Mouse (Mus musculus) MEL (cell line): ENCODE results near the gene Myo1g. TPM values are rescaled to one million over a fixed set of nuclear protein-coding genes. Genes with fewer than 3 reads are reported as not detected.

Experiments used
- DNase-seq: peaks from one replicate; pipeline ENCODE4 v3.0.0; 2011; ENCODE audit warnings: low read depth, low spot score
- H3K27ac ChIP-seq: 2 replicates; pipeline ENCODE4 v1.5.1; 2012; ENCODE audit warnings: low read depth, mild to moderate bottlenecking, control low read depth, low read length, moderate library complexity; ENCODE audit not compliant: control insufficient read depth
- H3K27me3 ChIP-seq, 2 experiments: fragments of 150-350 bp in 1 of 2; sonication (generic) in 1 of 2; 2 replicates each; pipeline ENCODE4 v1.6.1; 2012; ENCODE audit warnings: low read length in 2 of 2, mild to moderate bottlenecking in 2 of 2, improper control_type of control experiment in 1 of 2, moderate library complexity in 1 of 2; ENCODE audit not compliant: insufficient read depth in 2 of 2, control insufficient read depth in 1 of 2
- H3K36me3 ChIP-seq, 2 experiments: 2 replicates each; pipeline ENCODE4 v1.6.1; 2012 to 2014; ENCODE audit warnings: low read length in 2 of 2, improper control_type of control experiment in 1 of 2, inconsistent platforms in 1 of 2, mild to moderate bottlenecking in 1 of 2; ENCODE audit not compliant: insufficient read depth in 2 of 2, control insufficient read depth in 1 of 2
- H3K4me1 ChIP-seq, 2 experiments: fragments of 150-350 bp in 1 of 2; sonication (generic) in 1 of 2; 2 replicates each; pipeline ENCODE4 v1.6.1; 2012; ENCODE audit warnings: low read length in 2 of 2, improper control_type of control experiment in 1 of 2, mild to moderate bottlenecking in 1 of 2; ENCODE audit not compliant: insufficient read depth in 2 of 2, control insufficient read depth in 1 of 2
- H3K4me3 ChIP-seq, 2 experiments: fragments of 150-350 bp in 1 of 2; sonication (generic) in 1 of 2; 2 replicates each; pipeline ENCODE4 v1.5.1; 2012; ENCODE audit warnings: low read depth in 2 of 2, low read length in 2 of 2, mild to moderate bottlenecking in 2 of 2, moderate library complexity in 2 of 2, control low read depth in 1 of 2, improper control_type of control experiment in 1 of 2; ENCODE audit not compliant: control insufficient read depth in 1 of 2, insufficient read depth in 1 of 2
- H3K79me2 ChIP-seq: 2 replicates; pipeline ENCODE4 v1.6.1; 2012; ENCODE audit warnings: mild to moderate bottlenecking, low read length, moderate library complexity; ENCODE audit not compliant: control insufficient read depth, poor library complexity, insufficient read depth
- H3K9ac ChIP-seq: 2 replicates; pipeline ENCODE4 v1.6.1; 2012; ENCODE audit warnings: low read depth, mild to moderate bottlenecking, control low read depth, low read length, moderate library complexity; ENCODE audit not compliant: control insufficient read depth, poor library complexity, severe bottlenecking
- H3K9me3 ChIP-seq: fragments of 150-350 bp; sonication (generic); replicated peaks from 2 replicates; pipeline ENCODE4 v1.6.1; 2012; ENCODE audit warnings: mild to moderate bottlenecking, low read length, improper control_type of control experiment, moderate library complexity; ENCODE audit not compliant: insufficient read depth
- BHLHE40 ChIP-seq: IDR thresholded peaks from 2 replicates; pipeline ENCODE4 v1.6.1; 2012; ENCODE audit warnings: low read depth, mild to moderate bottlenecking, inconsistent platforms, low read length, improper control_type of control experiment, borderline replicate concordance
- CHD1 ChIP-seq: IDR thresholded peaks from 2 replicates; pipeline ENCODE4 v1.6.1; 2012; ENCODE audit warnings: low read depth, mild to moderate bottlenecking, inconsistent platforms, low read length, improper control_type of control experiment
- CTCF ChIP-seq, 3 experiments: IDR thresholded peaks in 2 of 3; conservative IDR thresholded peaks in 1 of 3; 2 replicates each; pipeline ENCODE4 v1.5.1; 2011 to 2012; ENCODE audit warnings: low read length in 3 of 3, low read depth in 2 of 3, mild to moderate bottlenecking in 2 of 3, improper control_type of control experiment in 1 of 3, inconsistent platforms in 1 of 3, mixed read lengths in 1 of 3, moderate library complexity in 1 of 3; ENCODE audit not compliant: control insufficient read depth in 1 of 3, insufficient read depth in 1 of 3, poor library complexity in 1 of 3, severe bottlenecking in 1 of 3
- E2F4 ChIP-seq: IDR thresholded peaks from 2 replicates; pipeline ENCODE4 v1.6.1; 2011; ENCODE audit warnings: low read depth, low read length, improper control_type of control experiment, borderline replicate concordance
- ELF1 ChIP-seq: IDR thresholded peaks from 2 replicates; pipeline ENCODE4 v1.6.1; 2014; ENCODE audit warnings: low read depth, mild to moderate bottlenecking, inconsistent platforms, low read length, improper control_type of control experiment, moderate library complexity
- EP300 ChIP-seq, 2 experiments: IDR thresholded peaks; 2 replicates each; pipeline ENCODE4 v1.6.1; 2011; ENCODE audit warnings: improper control_type of control experiment in 2 of 2, low read length in 2 of 2, low read depth in 1 of 2, mild to moderate bottlenecking in 1 of 2
- GABPA ChIP-seq: IDR thresholded peaks from 2 replicates; pipeline ENCODE4 v1.6.1; 2012; ENCODE audit warnings: low read depth, mild to moderate bottlenecking, inconsistent platforms, low read length, improper control_type of control experiment, moderate library complexity
- GATA1 ChIP-seq: IDR thresholded peaks from 2 replicates; pipeline ENCODE4 v1.6.1; 2011; ENCODE audit warnings: low read depth, low read length, improper control_type of control experiment
- HCFC1 ChIP-seq: IDR thresholded peaks from 2 replicates; pipeline ENCODE4 v1.6.1; 2012; ENCODE audit warnings: low read depth, mild to moderate bottlenecking, inconsistent platforms, low read length, improper control_type of control experiment, moderate library complexity
- JUND ChIP-seq: IDR thresholded peaks from 2 replicates; pipeline ENCODE4 v1.6.1; 2011; ENCODE audit warnings: low read depth, mild to moderate bottlenecking, improper control_type of control experiment, low read length
- KAT2A ChIP-seq: conservative IDR thresholded peaks from 2 replicates; pipeline ENCODE4 v1.6.1; 2012; ENCODE audit warnings: low read depth, low read length, improper control_type of control experiment, inconsistent platforms
- MAFK ChIP-seq: IDR thresholded peaks from 2 replicates; pipeline ENCODE4 v1.6.1; 2011; ENCODE audit warnings: low read depth, mild to moderate bottlenecking, low read length, improper control_type of control experiment, borderline replicate concordance
- MAZ ChIP-seq: IDR thresholded peaks from 2 replicates; pipeline ENCODE4 v1.6.1; 2012; ENCODE audit warnings: low read depth, mild to moderate bottlenecking, inconsistent platforms, low read length, improper control_type of control experiment
- MEF2A ChIP-seq: IDR thresholded peaks from 2 replicates; pipeline ENCODE4 v1.6.1; 2014; ENCODE audit warnings: low read depth, mild to moderate bottlenecking, inconsistent platforms, low read length, improper control_type of control experiment; ENCODE audit not compliant: poor library complexity, insufficient replicate concordance, severe bottlenecking; ENCODE audit errors: extremely low read depth
- MYB ChIP-seq: IDR thresholded peaks from 2 replicates; pipeline ENCODE4 v1.6.1; 2011; ENCODE audit warnings: mild to moderate bottlenecking, low read depth, low read length, improper control_type of control experiment
- MYC ChIP-seq: IDR thresholded peaks from 2 replicates; pipeline ENCODE4 v1.6.1; 2011; ENCODE audit warnings: low read depth, mild to moderate bottlenecking, low read length, improper control_type of control experiment, moderate library complexity
- NELFE ChIP-seq: IDR thresholded peaks from 2 replicates; pipeline ENCODE4 v1.6.1; 2011; ENCODE audit warnings: low read depth, low read length, improper control_type of control experiment
- NRF1 ChIP-seq: IDR thresholded peaks from 2 replicates; pipeline ENCODE4 v1.6.1; 2014; ENCODE audit warnings: low read depth, mild to moderate bottlenecking, inconsistent platforms, low read length, improper control_type of control experiment, moderate library complexity; ENCODE audit not compliant: poor library complexity, insufficient read depth, severe bottlenecking
- POLR2A ChIP-seq, 2 experiments: IDR thresholded peaks; 2 replicates each; pipeline ENCODE4 v1.6.1; 2011 to 2012; ENCODE audit warnings: low read length in 2 of 2, mild to moderate bottlenecking in 2 of 2, control low read depth in 1 of 2, improper control_type of control experiment in 1 of 2, low read depth in 1 of 2, moderate library complexity in 1 of 2; ENCODE audit not compliant: control insufficient read depth in 1 of 2, insufficient read depth in 1 of 2, poor library complexity in 1 of 2
- POLR2AphosphoS5 ChIP-seq: IDR thresholded peaks from 2 replicates; pipeline ENCODE4 v1.6.1; 2012; ENCODE audit warnings: low read depth, borderline replicate concordance, mild to moderate bottlenecking, inconsistent platforms, low read length, moderate library complexity, mixed read lengths
- RCOR1 ChIP-seq: IDR thresholded peaks from 2 replicates; pipeline ENCODE4 v1.6.1; 2012; ENCODE audit warnings: low read depth, mild to moderate bottlenecking, inconsistent platforms, low read length, improper control_type of control experiment
- SIN3A ChIP-seq: IDR thresholded peaks from 2 replicates; pipeline ENCODE4 v1.6.1; 2012; ENCODE audit warnings: low read length, improper control_type of control experiment, inconsistent platforms
- TAL1 ChIP-seq: IDR thresholded peaks from 2 replicates; pipeline ENCODE4 v1.6.1; 2012; ENCODE audit warnings: mild to moderate bottlenecking, inconsistent platforms, low read length, moderate library complexity, mixed read lengths
- TBP ChIP-seq: IDR thresholded peaks from 2 replicates; pipeline ENCODE4 v1.8.0; 2011; ENCODE audit warnings: low read depth, low read length, improper control_type of control experiment
- TCF12 ChIP-seq: IDR thresholded peaks from 2 replicates; pipeline ENCODE4 v1.6.1; 2014; ENCODE audit warnings: low read depth, mild to moderate bottlenecking, inconsistent platforms, low read length, improper control_type of control experiment, moderate library complexity
- UBTF ChIP-seq: IDR thresholded peaks from 2 replicates; pipeline ENCODE4 v1.6.1; 2012; ENCODE audit warnings: low read depth, mild to moderate bottlenecking, inconsistent platforms, low read length, improper control_type of control experiment, moderate library complexity, borderline replicate concordance; ENCODE audit not compliant: insufficient read depth
- USF1 ChIP-seq: IDR thresholded peaks from 2 replicates; pipeline ENCODE4 v1.6.1; 2014; ENCODE audit warnings: low read depth, mild to moderate bottlenecking, inconsistent platforms, low read length, improper control_type of control experiment, moderate library complexity
- USF2 ChIP-seq, 2 experiments: IDR thresholded peaks; 2 replicates each; pipeline ENCODE4 v1.6.1; 2011 to 2012; ENCODE audit warnings: improper control_type of control experiment in 2 of 2, low read length in 2 of 2, borderline replicate concordance in 1 of 2, inconsistent platforms in 1 of 2, low read depth in 1 of 2, mild to moderate bottlenecking in 1 of 2; ENCODE audit not compliant: insufficient read depth in 1 of 2
- ZC3H11A ChIP-seq: IDR thresholded peaks from 2 replicates; pipeline ENCODE4 v1.6.1; 2012; ENCODE audit warnings: low read depth, mild to moderate bottlenecking, inconsistent platforms, low read length, improper control_type of control experiment
- ZKSCAN1 ChIP-seq: IDR thresholded peaks from 2 replicates; pipeline ENCODE4 v1.6.1; 2012; ENCODE audit warnings: low read depth, mild to moderate bottlenecking, inconsistent platforms, low read length, improper control_type of control experiment, moderate library complexity
- ZMIZ1 ChIP-seq: IDR thresholded peaks from 2 replicates; pipeline ENCODE4 v1.6.1; 2012; ENCODE audit warnings: low read depth, mild to moderate bottlenecking, inconsistent platforms, low read length, improper control_type of control experiment, moderate library complexity
- polyA plus RNA-seq, 2 experiments: library from polyadenylated mRNA; stranded (reverse) in 1 of 2; unstranded in 1 of 2; fragments of >175 nt in 1 of 2; fragments of >200 nt in 1 of 2; gene quantifications; 2 replicates each; pipeline versions ENCODE4 v1.2.1 to v1.2.4; 2012; ENCODE audit warnings: low replicate concordance in 2 of 2, low read depth in 1 of 2; ENCODE audit not compliant: insufficient read length in 2 of 2, insufficient read depth in 1 of 2, missing spikeins in 1 of 2
- total RNA-seq: library from RNA; depleted of rRNA; stranded (reverse); fragments of 300-350 nt; gene quantifications from 2 replicates; pipeline ENCODE4 v1.2.3, GENCODE M21; 2012; rRNA removed

Gene Myo1g
- total RNA-seq (19.4 and 22.8 TPM in 2 replicates), polyA plus RNA-seq (10 to 100 TPM in 1 of 2 experiments, not detected in 1; 33.3 TPM)

- peak; percentile 91 for DNase-seq
- peak within 1 kb of the TSS; percentile 49 to 63 for H3K4me3 ChIP-seq
- peaks cover 7 to 17% of the 10 kb centered on the region in 2 experiments; a peak in 3 of 4 replicates for H3K36me3 ChIP-seq
- H3K79me2 ChIP-seq: peaks cover under 1% of the 10 kb centered on the region
- H3K9ac ChIP-seq: peak within 1 kb of the TSS; percentile 70
- TF ChIP-seq GATA1 (no peak; the same call in 1 of the 2 replicates), HCFC1 (peak; percentile 62), CHD1 (peak; percentile 74; the same call in 1 of the 2 replicates), TBP (peak; percentile 77), ELF1 (peak; percentile 88), SIN3A (peak; percentile 42; the same call in 1 of the 2 replicates), ZMIZ1 (peak; percentile 80; the same call in 1 of the 2 replicates), MYC (no peak), USF1 (no peak), POLR2A (IDR thresholded peaks at IDR 0.05; ENCODE audit: control insufficient read depth in 1 of 2, insufficient read depth in 1 of 2, low read depth in 1 of 2, low read length in 2 of 2, poor library complexity in 1 of 2) (peak; percentile 46 to 76; a peak in 1 of 4 replicates), BHLHE40 (0 out of 2 replicates have a peak, but pooled peaks have one; percentile 6), POLR2AphosphoS5 (no peak), GABPA (no peak), MYB (no peak), USF2 (IDR thresholded peaks at IDR 0.05; ENCODE audit: borderline replicate concordance in 1 of 2, insufficient read depth in 1 of 2, low read depth in 1 of 2, low read length in 2 of 2) (no peak), MAFK (no peak), EP300 (IDR thresholded peaks at IDR 0.05; ENCODE audit: low read depth in 1 of 2, low read length in 2 of 2) (peak; percentile 1 to 31; a peak in 1 of 4 replicates), NRF1 (no peak), RCOR1 (0 out of 2 replicates have a peak, but pooled peaks have one; percentile 4), E2F4 (no peak), MEF2A (no peak), UBTF (no peak), NELFE (peak; percentile 42), ZKSCAN1 (no peak), JUND (no peak), CTCF (IDR thresholded peaks at IDR 0.05 in 2 of 3, conservative IDR thresholded peaks at IDR 0.05 in 1 of 3; ENCODE audit: control insufficient read depth in 1 of 3, insufficient read depth in 1 of 3, low read depth in 2 of 3, low read length in 3 of 3, poor library complexity in 1 of 3, severe bottlenecking in 1 of 3) (no peak), KAT2A (no peak), ZC3H11A (no peak), TAL1 (no peak), TCF12 (no peak), MAZ (no peak)
- H3K4me1 ChIP-seq: peaks cover 7 to 20% of the 10 kb centered on the region in 2 experiments; a peak in 3 of 4 replicates
- H3K9me3 ChIP-seq: no peaks in the 10 kb centered on the region
- H3K27ac ChIP-seq: peak within 1 kb of the TSS; percentile 92
- H3K27me3 ChIP-seq: no peaks in the 10 kb centered on the region
Observed at GRCm38 (mm10) chr11:6520507-6521173, at the start of gene Myo1g. TSS of gene Myo1g (minus strand) at chr11:6520965.
